In the genomic region with DNA sequence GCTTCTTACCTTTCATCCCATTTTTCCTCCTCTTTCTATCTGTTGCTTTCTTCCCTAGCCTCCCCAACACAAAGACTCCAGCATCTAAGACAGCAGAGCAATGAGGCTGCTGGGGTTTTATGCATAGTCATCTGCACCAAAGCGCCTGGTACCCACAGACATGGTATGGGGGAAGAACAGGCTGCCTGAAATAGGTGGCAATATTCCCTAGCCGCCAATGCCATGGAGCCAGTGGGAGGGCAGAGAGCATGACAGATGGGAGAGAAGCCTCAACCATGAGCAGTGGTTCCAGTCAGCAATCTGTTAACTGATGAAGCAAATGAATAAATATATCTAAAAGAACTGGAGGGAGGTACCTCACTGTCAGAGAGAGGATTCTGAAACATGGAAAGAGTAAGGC, we compare ENCODE assay signal across 19 mouse cellular contexts. TPM values are rescaled to one million over a fixed set of nuclear protein-coding genes. Genes with fewer than 3 reads are reported as not detected.
DNase-seq lines count a peak whose midpoint lies in the region; ATAC-seq and TF ChIP-seq lines count a peak whose summit lies in the region.
"Had no signal": no experiment of that assay in that cellular context is flagged by ENCODE, and none has a peak within 500 bp of the region (broad histone marks: within the 10 kb centered on the region; RNA-seq: fewer than 3 reads in every experiment).

No protein-coding gene starts in this region.

- TF ChIP-seq EP300 in liver, postnatal 0 days (IDR thresholded peaks at IDR 0.05; ENCODE audit: low read depth) = no peak

- no peak overlapping the region for H3K9ac ChIP-seq in liver, embryonic 11.5 days (ENCODE audit: low read depth, low read length)
- H3K9ac ChIP-seq in liver, postnatal 0 days (replicated peaks) = no peak overlapping the region
- H3K9ac ChIP-seq in kidney, embryonic 14.5 days (ENCODE audit: low read depth, low read length) = no peak overlapping the region
- H3K9ac ChIP-seq: hindbrain, embryonic 13.5 days; limb, embryonic 13.5 days; lung, embryonic 15.5 days had no signal

- ATAC-seq in liver, embryonic 11.5 days (replicated peaks; ENCODE audit: low FRiP score) = no peak
- no peak for ATAC-seq in liver, postnatal 0 days
- ATAC-seq in kidney, embryonic 14.5 days (ENCODE audit: low FRiP score, low TSS enrichment) = no peak
- ATAC-seq: forebrain, embryonic 16.5 days; intestine, postnatal 0 days had no signal

- no peaks in the 10 kb centered on the region for H3K27me3 ChIP-seq in liver, embryonic 11.5 days (replicated peaks; ENCODE audit: control insufficient read depth, insufficient read depth, low read length)
- H3K27me3 ChIP-seq in liver, postnatal 0 days (ENCODE audit: insufficient read depth, low read length) = no peaks in the 10 kb centered on the region
- no peaks in the 10 kb centered on the region for H3K27me3 ChIP-seq in kidney, embryonic 14.5 days (ENCODE audit: control insufficient read depth, insufficient read depth, low read length)
- H3K27me3 ChIP-seq: hindbrain, embryonic 13.5 days; limb, embryonic 13.5 days; lung, embryonic 15.5 days had no signal

- DNase-seq in cerebellum, adult 11 months = peak; percentile 25
- DNase-seq in cerebellum, postnatal 4 days (ENCODE audit: low spot score in 2 of 2) = no peak
- no peak for DNase-seq in liver, embryonic 11.5 days (ENCODE audit: low spot score)
- no peak for DNase-seq in liver, postnatal 0 days
- peak; percentile 33 for DNase-seq in cerebellum, adult 9-11 months
- peak; percentile 81 for DNase-seq in layer of hippocampus, adult 9-11 months
- no peak for DNase-seq in adrenal gland, postnatal 4 days (ENCODE audit: low spot score in 2 of 2)
- DNase-seq: kidney, postnatal 36 days had no signal

- peaks cover 30% of the 10 kb centered on the region for H3K4me1 ChIP-seq in liver, embryonic 11.5 days (replicated peaks; ENCODE audit: control insufficient read depth, insufficient read depth, low read length)
- H3K4me1 ChIP-seq in liver, postnatal 0 days (ENCODE audit: insufficient read depth) = peaks cover 17% of the 10 kb centered on the region
- 0 out of 2 replicates have a peak, but pooled peaks cover 4% of the 10 kb centered on the region for H3K4me1 ChIP-seq in kidney, embryonic 14.5 days (ENCODE audit: control insufficient read depth, insufficient read depth, low read length)
- H3K4me1 ChIP-seq: hindbrain, embryonic 13.5 days; limb, embryonic 13.5 days; midbrain, embryonic 10.5 days had no signal

- 0 out of 2 replicates have a peak overlapping the region, but pooled peaks have one; percentile 7 for H3K27ac ChIP-seq in liver, embryonic 11.5 days (ENCODE audit: low read depth, low read length)
- H3K27ac ChIP-seq in liver, postnatal 0 days (ENCODE audit: low read depth) = no peak overlapping the region
- no peak overlapping the region for H3K27ac ChIP-seq in kidney, embryonic 14.5 days (ENCODE audit: low read depth, low read length)
- H3K27ac ChIP-seq: hindbrain, embryonic 13.5 days; limb, embryonic 13.5 days; lung, embryonic 15.5 days; midbrain, embryonic 10.5 days had no signal

- H3K4me3 ChIP-seq in liver, embryonic 11.5 days (ENCODE audit: low read depth, low read length) = no peak overlapping the region
- H3K4me3 ChIP-seq in liver, postnatal 0 days (ENCODE audit: low read depth, low read length) = no peak overlapping the region
- no peak overlapping the region for H3K4me3 ChIP-seq in kidney, embryonic 14.5 days (ENCODE audit: low read length)
- H3K4me3 ChIP-seq: erythroblast, embryonic 14.5 days; hindbrain, embryonic 13.5 days; limb, embryonic 13.5 days; lung, embryonic 15.5 days; midbrain, embryonic 10.5 days; myocyte had no signal

- WGBS in liver, embryonic 11.5 days = 82% methylated on average over 2 of the region's 2 CpGs
- WGBS in liver, postnatal 0 days (ENCODE audit: insufficient replicate concordance) = 78% methylated on average over 2 of the region's 2 CpGs
- 84% methylated on average over 2 of the region's 2 CpGs for WGBS in kidney, embryonic 14.5 days

- no peak for TF ChIP-seq CTCF in liver, postnatal 0 days (IDR thresholded peaks at IDR 0.05; ENCODE audit: low read depth)

- H3K36me3 ChIP-seq in liver, embryonic 11.5 days (ENCODE audit: control insufficient read depth, insufficient read depth, low read length) = no peaks in the 10 kb centered on the region
- H3K36me3 ChIP-seq in liver, postnatal 0 days (replicated peaks; ENCODE audit: insufficient read depth, low read length) = 0 out of 2 replicates have a peak, but pooled peaks cover 7% of the 10 kb centered on the region
- no peaks in the 10 kb centered on the region for H3K36me3 ChIP-seq in kidney, embryonic 14.5 days (ENCODE audit: control insufficient read depth, insufficient read depth, low read length)
- H3K36me3 ChIP-seq: midbrain, embryonic 10.5 days had no signal

- H3K4me2 ChIP-seq in liver, embryonic 11.5 days = no peak overlapping the region
- H3K4me2 ChIP-seq in liver, postnatal 0 days (ENCODE audit: low read depth, low read length) = no peak overlapping the region
- no peak overlapping the region for H3K4me2 ChIP-seq in kidney, embryonic 14.5 days (replicated peaks; ENCODE audit: low read depth, low read length)
- H3K4me2 ChIP-seq: hindbrain, embryonic 13.5 days; limb, embryonic 13.5 days; lung, embryonic 15.5 days had no signal

- no peaks in the 10 kb centered on the region for H3K9me3 ChIP-seq in liver, embryonic 11.5 days (ENCODE audit: control insufficient read depth, low read length)
- no peaks in the 10 kb centered on the region for H3K9me3 ChIP-seq in liver, postnatal 0 days (ENCODE audit: low read length)
- H3K9me3 ChIP-seq in kidney, embryonic 14.5 days (ENCODE audit: control insufficient read depth, low read length) = no peaks in the 10 kb centered on the region
- H3K9me3 ChIP-seq: hindbrain, embryonic 13.5 days; limb, embryonic 13.5 days; lung, embryonic 15.5 days; midbrain, embryonic 10.5 days had no signal

RNA-seq across cellular contexts. Expression of a gene that starts 10.2 kb away (rescaled TPM):
- 11.5 and 12.4 TPM in 2 replicates for polyA plus RNA-seq in liver, embryonic 11.5 days (2014; fragmentation: Nextera tagmentation; extraction: Ambion mirVana)
- polyA plus RNA-seq in liver, postnatal 0 days (2015; fragmentation: Nextera tagmentation; extraction: Ambion mirVana) = 5.0 and 6.0 TPM in 2 replicates
- polyA plus RNA-seq in kidney, embryonic 14.5 days (2014; fragmentation: Nextera tagmentation; extraction: Ambion mirVana) = 6.7 and 11.6 TPM in 2 replicates
- 10 to 100 TPM; 28.1 to 30.4 TPM for total RNA-seq in adrenal gland, postnatal 4 days (2021)

RNA-seq across cellular contexts. Expression of a gene that starts 27.5 kb away (rescaled TPM):
- polyA plus RNA-seq in liver, embryonic 11.5 days (2014; fragmentation: Nextera tagmentation; extraction: Ambion mirVana) = 0.62 TPM in 1 of 2 replicates, not detected in the other
- 0.97 and 1.7 TPM in 2 replicates for polyA plus RNA-seq in liver, postnatal 0 days (2015; fragmentation: Nextera tagmentation; extraction: Ambion mirVana)
- polyA plus RNA-seq in kidney, embryonic 14.5 days (2014; fragmentation: Nextera tagmentation; extraction: Ambion mirVana) = 0.69 TPM in 1 of 2 replicates, not detected in the other
- total RNA-seq in adrenal gland, postnatal 4 days (2021) = 1 to 10 TPM; 1.1 to 1.7 TPM
- total RNA-seq: granulocyte monocyte progenitor cell, adult 5-6 weeks had no signal

RNA-seq across cellular contexts. Expression of a gene that starts 28.0 kb away (rescaled TPM):
- 34.8 and 36.7 TPM in 2 replicates for polyA plus RNA-seq in liver, embryonic 11.5 days (2014; fragmentation: Nextera tagmentation; extraction: Ambion mirVana)
- polyA plus RNA-seq in liver, postnatal 0 days (2015; fragmentation: Nextera tagmentation; extraction: Ambion mirVana) = 26.1 and 29.1 TPM in 2 replicates
- polyA plus RNA-seq in kidney, embryonic 14.5 days (2014; fragmentation: Nextera tagmentation; extraction: Ambion mirVana) = 36.9 and 41.7 TPM in 2 replicates
- 10 to 100 TPM; 24.1 to 26.4 TPM for total RNA-seq in adrenal gland, postnatal 4 days (2021)

RNA-seq across cellular contexts. Expression of a gene that starts 55.4 kb away (rescaled TPM):
- polyA plus RNA-seq in liver, embryonic 11.5 days (2014; fragmentation: Nextera tagmentation; extraction: Ambion mirVana) = 0.14 TPM in 1 of 2 replicates, not detected in the other
- 0.36 and 0.41 TPM in 2 replicates for polyA plus RNA-seq in liver, postnatal 0 days (2015; fragmentation: Nextera tagmentation; extraction: Ambion mirVana)
- polyA plus RNA-seq in kidney, embryonic 14.5 days (2014; fragmentation: Nextera tagmentation; extraction: Ambion mirVana) = not detected in 2 replicates
- not detected for total RNA-seq in adrenal gland, postnatal 4 days (2021)
- total RNA-seq: granulocyte monocyte progenitor cell, adult 5-6 weeks had no signal
- polyA plus RNA-seq: erythroblast, embryonic 14.5 days; lung, embryonic 15.5 days; midbrain, embryonic 10.5 days; stomach, embryonic 14.5 days had no signal

Comparison
In these comparisons a context has a peak if more than half of its experiments do, and no peak if none do; other contexts are left out.
1. DNase-seq: peak in cerebellum, adult 11 months (single experiment), cerebellum, adult 9-11 months (single experiment) and layer of hippocampus, adult 9-11 months (single experiment); none in cerebellum, postnatal 4 days (0 of 2), liver, embryonic 11.5 days (single experiment), liver, postnatal 0 days (single experiment) and adrenal gland, postnatal 4 days (0 of 2).